Mouse (Mus musculus) cerebellum, adult 8-10 months (tissue): ENCODE data around the gene Pifo.

Experiments
- DNase-seq: peaks from one replicate; pipeline ENCODE4 v3.0.0; 2022

Gene Pifo

DNA sequence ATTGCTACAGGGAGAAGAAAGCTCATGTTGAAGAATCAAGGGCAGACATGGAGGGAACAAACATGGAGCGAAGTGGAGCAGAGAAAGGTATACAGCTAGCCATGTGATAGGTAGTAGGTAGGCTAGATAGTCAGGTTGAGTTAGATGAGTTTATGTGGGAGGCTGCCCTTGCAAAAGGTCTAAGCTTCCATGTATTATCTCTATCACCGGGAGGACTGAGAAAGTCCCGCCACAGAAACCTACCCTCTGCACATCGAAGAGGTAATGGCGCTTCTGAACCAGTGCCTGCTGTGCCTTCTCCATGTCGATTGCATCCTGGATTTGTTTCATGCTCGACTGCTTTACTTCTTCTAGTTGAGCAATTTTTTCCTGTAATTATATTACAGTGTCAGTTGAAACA is 63.1 kb downstream of the Pifo start:
- no peak for DNase-seq
